Mouse (Mus musculus) myocyte (in vitro differentiated cells): ENCODE results near the gene Mdm2. TPM values are rescaled to one million over a fixed set of nuclear protein-coding genes. Genes with fewer than 3 reads are reported as not detected.

Experiments used
- H3K27me3 ChIP-seq: one replicate; pipeline ENCODE4 v1.6.1; 2011; ENCODE audit not compliant: control insufficient read depth, insufficient read depth, insufficient read length
- H3K36me3 ChIP-seq: one replicate; pipeline ENCODE4 v1.6.1; 2011; ENCODE audit not compliant: control insufficient read depth, insufficient read depth
- H3K4me2 ChIP-seq: one replicate; pipeline ENCODE4 v1.6.1; 2011; ENCODE audit warnings: low read depth, control low read depth
- H3K4me3 ChIP-seq: one replicate; pipeline ENCODE4 v1.5.1; 2011; ENCODE audit warnings: mild to moderate bottlenecking, control low read depth, moderate library complexity
- H3K79me2 ChIP-seq: one replicate; pipeline ENCODE4 v1.6.1; 2011; ENCODE audit not compliant: control insufficient read depth, insufficient read depth
- H3ac ChIP-seq: one replicate; pipeline ENCODE4 v1.6.1; 2011; ENCODE audit not compliant: control insufficient read depth, insufficient read length
- CEBPB ChIP-seq: IDR thresholded peaks from 2 replicates; pipeline ENCODE4 v1.6.1; 2011; ENCODE audit warnings: mild to moderate bottlenecking, moderate library complexity; ENCODE audit not compliant: poor library complexity, insufficient read depth, severe bottlenecking
- E2F4 ChIP-seq: IDR thresholded peaks from one replicate; pipeline ENCODE4 v1.6.1; 2011; ENCODE audit warnings: mild to moderate bottlenecking, control low read depth, moderate library complexity; ENCODE audit not compliant: insufficient read depth
- MAX ChIP-seq: IDR thresholded peaks from one replicate; pipeline ENCODE4 v1.6.1; 2011; ENCODE audit warnings: low read depth, mild to moderate bottlenecking, control low read depth
- MYOD1 ChIP-seq, 3 experiments: IDR thresholded peaks; one replicate each; pipeline ENCODE4 v1.6.1; 2011; ENCODE audit warnings: control low read depth in 2 of 3, low read depth in 2 of 3, mild to moderate bottlenecking in 2 of 3, moderate library complexity in 1 of 3; ENCODE audit not compliant: insufficient read length in 2 of 3, control insufficient read depth in 1 of 3
- MYOG ChIP-seq, 3 experiments: IDR thresholded peaks; one replicate each; pipeline ENCODE4 v1.6.1; 2011; ENCODE audit warnings: control low read depth in 2 of 3, low read depth in 2 of 3, mild to moderate bottlenecking in 2 of 3; ENCODE audit not compliant: insufficient read length in 2 of 3, control insufficient read depth in 1 of 3, insufficient read depth in 1 of 3
- POLR2A ChIP-seq: IDR thresholded peaks from one replicate; pipeline ENCODE4 v1.6.1; 2011; ENCODE audit warnings: low read depth, mild to moderate bottlenecking, control low read depth, moderate library complexity; ENCODE audit not compliant: insufficient read length
- POLR2AphosphoS2 ChIP-seq: IDR thresholded peaks from one replicate; pipeline ENCODE4 v1.6.1; 2011; ENCODE audit warnings: low read depth, control low read depth; ENCODE audit not compliant: insufficient read length
- REST ChIP-seq: IDR thresholded peaks from one replicate; pipeline ENCODE4 v1.6.1; 2011; ENCODE audit warnings: mild to moderate bottlenecking, control low read depth, moderate library complexity; ENCODE audit not compliant: insufficient read depth, insufficient read length
- SRF ChIP-seq: IDR thresholded peaks from one replicate; pipeline ENCODE4 v1.6.1; 2011; ENCODE audit warnings: low read depth; ENCODE audit not compliant: control insufficient read depth, insufficient read length
- TCF12 ChIP-seq: IDR thresholded peaks from one replicate; pipeline ENCODE4 v1.6.1; 2011; ENCODE audit warnings: mild to moderate bottlenecking, control low read depth; ENCODE audit not compliant: poor library complexity, insufficient read depth, severe bottlenecking
- TCF3 ChIP-seq: IDR thresholded peaks from one replicate; pipeline ENCODE4 v1.6.1; 2011; ENCODE audit warnings: low read depth, control low read depth; ENCODE audit not compliant: insufficient read length
- USF1 ChIP-seq: IDR thresholded peaks from one replicate; pipeline ENCODE4 v1.6.1; 2011; ENCODE audit warnings: low read depth, mild to moderate bottlenecking, control low read depth, moderate library complexity
- polyA plus RNA-seq: library from polyadenylated mRNA; unstranded; fragments of >200 nt; fragmentation: generic; extraction: Trizol; gene quantifications from one replicate; pipeline ENCODE4 v1.2.1, GENCODE M21; 2012; ENCODE audit warnings: missing spikeins

Mdm2 gene
- polyA plus RNA-seq, 1 experiment: 23.2 TPM

GRCm38 (mm10) chr10:117694255-117694953 lies 16.2 kb downstream of the Mdm2 start:
- no peak for TF ChIP-seq SRF
- TF ChIP-seq TCF12: no peak
- no peak for TF ChIP-seq POLR2A
- no peak for TF ChIP-seq REST
- TF ChIP-seq CEBPB: no peak
- TF ChIP-seq E2F4: no peak
- no peak for TF ChIP-seq USF1
- no peak for TF ChIP-seq MYOG (IDR thresholded peaks at IDR 0.05; ENCODE audit: control insufficient read depth in 1 of 3, insufficient read depth in 1 of 3, insufficient read length in 2 of 3, low read depth in 2 of 3)
- TF ChIP-seq MYOD1 (IDR thresholded peaks at IDR 0.05; ENCODE audit: control insufficient read depth in 1 of 3, insufficient read length in 2 of 3, low read depth in 2 of 3): no peak
- TF ChIP-seq POLR2AphosphoS2: no peak
- TF ChIP-seq MAX: no peak
- TF ChIP-seq TCF3: no peak
- Histone ChIP-seq H3K4me2 (no peak overlapping the region), H3K79me2 (peaks cover 4% of the 10 kb centered on the region), H3K27me3 (no peaks in the 10 kb centered on the region), H3ac (no peak overlapping the region), H3K36me3 (peaks cover 91% of the 10 kb centered on the region), H3K4me3 (no peak overlapping the region)

DNA sequence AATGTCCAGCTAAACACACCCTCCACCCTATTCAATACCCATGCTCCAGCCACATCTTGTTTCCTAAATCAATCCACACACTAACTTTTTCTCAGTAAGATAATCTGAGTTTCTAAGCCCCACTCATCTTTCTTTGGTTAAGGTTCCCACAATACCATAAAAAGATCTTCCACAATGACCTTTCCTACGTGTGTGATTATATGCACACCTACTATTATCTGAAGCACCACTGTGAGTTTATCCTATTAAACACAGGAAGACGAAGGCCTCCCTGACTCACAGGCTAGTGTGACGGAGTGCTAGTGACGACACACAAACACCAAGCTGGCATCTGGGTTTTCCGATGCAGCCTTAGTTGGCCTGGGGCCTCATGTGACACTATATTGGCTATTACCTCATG lies 17.6 kb downstream of the Mdm2 start:
- no peaks in the 10 kb centered on the region for H3K79me2 ChIP-seq
- H3K4me2 ChIP-seq: no peak overlapping the region
- H3K27me3 ChIP-seq: no peaks in the 10 kb centered on the region

GRCm38 (mm10) chr10:117692173-117692572 lies 18.4 kb downstream of the Mdm2 start:
- Histone ChIP-seq H3K4me2 (no peak overlapping the region), H3K79me2 (no peaks in the 10 kb centered on the region), H3K27me3 (no peaks in the 10 kb centered on the region), H3K4me3 (no peak overlapping the region), H3K36me3 (peaks cover 78% of the 10 kb centered on the region), H3ac (no peak overlapping the region)
- TF ChIP-seq MYOD1 (IDR thresholded peaks at IDR 0.05; ENCODE audit: control insufficient read depth in 1 of 3, insufficient read length in 2 of 3, low read depth in 2 of 3) (no peak), REST (no peak), MYOG (IDR thresholded peaks at IDR 0.05; ENCODE audit: control insufficient read depth in 1 of 3, insufficient read depth in 1 of 3, insufficient read length in 2 of 3, low read depth in 2 of 3) (no peak), CEBPB (no peak), POLR2A (no peak), USF1 (no peak), MAX (no peak), POLR2AphosphoS2 (no peak), TCF12 (no peak), SRF (no peak), E2F4 (no peak)

More for the DNA sequence above, 17.6 kb downstream of the Mdm2 start:
- Histone ChIP-seq H3K4me3 (no peak overlapping the region), H3K36me3 (peaks cover 85% of the 10 kb centered on the region), H3ac (no peak overlapping the region)
- TF ChIP-seq SRF: no peak
- TF ChIP-seq E2F4: no peak
- no peak for TF ChIP-seq TCF3
- TF ChIP-seq TCF12: no peak
- TF ChIP-seq POLR2A: no peak
- no peak for TF ChIP-seq POLR2AphosphoS2
- TF ChIP-seq MYOD1 (IDR thresholded peaks at IDR 0.05; ENCODE audit: control insufficient read depth in 1 of 3, insufficient read length in 2 of 3, low read depth in 2 of 3): no peak

DNA sequence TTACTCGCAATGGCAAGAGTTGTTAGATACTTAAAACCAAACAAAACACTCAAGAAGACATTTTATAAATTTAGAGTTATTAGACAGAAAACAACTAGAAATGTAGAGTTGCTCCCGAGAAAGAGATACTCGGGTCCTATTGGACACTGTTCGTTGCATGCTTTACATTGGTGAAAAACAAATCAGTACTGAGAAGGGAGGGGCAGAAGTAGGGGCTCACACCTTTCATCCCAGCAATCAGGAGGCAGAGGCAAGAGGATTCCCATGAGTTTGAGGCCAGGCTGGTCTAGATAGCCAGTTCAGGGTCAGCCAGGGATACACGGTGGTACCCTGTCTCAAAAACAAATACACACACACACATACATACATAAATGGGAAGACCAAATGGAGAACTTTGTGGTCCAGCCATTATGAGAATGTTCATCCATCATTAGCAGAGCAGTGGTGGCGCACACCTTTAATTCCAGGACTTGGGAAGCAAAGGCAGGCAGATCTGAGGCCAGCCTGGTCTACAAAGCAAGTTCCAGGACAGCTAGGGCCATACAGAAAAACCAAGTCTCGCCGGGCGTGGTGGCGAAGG lies 19.1 kb downstream of the Mdm2 start:
- H3K4me3 ChIP-seq: no peak overlapping the region
- no peaks in the 10 kb centered on the region for H3K27me3 ChIP-seq
- no peak overlapping the region for H3K4me2 ChIP-seq
- H3ac ChIP-seq: no peak overlapping the region
- no peak for TF ChIP-seq MAX
- TF ChIP-seq CEBPB: no peak
- TF ChIP-seq SRF: no peak
- no peak for TF ChIP-seq E2F4
- TF ChIP-seq MYOG (IDR thresholded peaks at IDR 0.05; ENCODE audit: control insufficient read depth in 1 of 3, insufficient read depth in 1 of 3, insufficient read length in 2 of 3, low read depth in 2 of 3): no peak
- TF ChIP-seq POLR2A: no peak
- no peak for TF ChIP-seq POLR2AphosphoS2
- TF ChIP-seq REST: no peak
- TF ChIP-seq USF1: no peak
- no peak for TF ChIP-seq TCF12
- TF ChIP-seq MYOD1 (IDR thresholded peaks at IDR 0.05; ENCODE audit: control insufficient read depth in 1 of 3, insufficient read length in 2 of 3, low read depth in 2 of 3): no peak
- TF ChIP-seq TCF3: no peak
- no peaks in the 10 kb centered on the region for H3K79me2 ChIP-seq
- peaks cover 71% of the 10 kb centered on the region for H3K36me3 ChIP-seq
